Mouse (Mus musculus): ENCODE results near the gene Usp32. TPM values are rescaled to one million over a fixed set of nuclear protein-coding genes. Genes with fewer than 3 reads are reported as not detected.
"Not testable (repeated sequence)": the region's sequence is repeated elsewhere in the genome, so short reads cannot be mapped to it uniquely, and the experiment has no call there.

Gene Usp32
- polyA plus RNA-seq, 1 experiment, result 71.2 TPM

GRCm38 (mm10) chr11:85167503-85167902 lies 27.5 kb upstream of the Usp32 start:
- Histone ChIP-seq H3K9ac (ENCODE audit: low read depth, poor library complexity, severe bottlenecking) (no peak overlapping the region), H3K9me3 (replicated peaks; ENCODE audit: control insufficient read depth, insufficient read depth, low read length, poor library complexity, severe bottlenecking) (no peaks in the 10 kb centered on the region), H3K27ac (ENCODE audit: insufficient read depth, low read length) (no peak overlapping the region), H3K27me3 (ENCODE audit: control insufficient read depth, insufficient read depth, low read length, poor library complexity, severe bottlenecking) (no peaks in the 10 kb centered on the region), H3K4me1 (ENCODE audit: control insufficient read depth, insufficient read depth, low read length) (no peaks in the 10 kb centered on the region), H3K36me3 (ENCODE audit: control insufficient read depth, insufficient read depth, low read length, poor library complexity, severe bottlenecking) (no peaks in the 10 kb centered on the region), H3K4me3 (ENCODE audit: low read depth, low read length) (no peak overlapping the region)
- TF ChIP-seq EP300 (IDR thresholded peaks at IDR 0.05; ENCODE audit: insufficient read depth, low read depth, low read length) (no peak), CTCF (IDR thresholded peaks at IDR 0.05; ENCODE audit: low read depth, low read length) (no peak), POLR2A (IDR thresholded peaks at IDR 0.05; ENCODE audit: insufficient read depth, low read length) (no peak)

- no peak overlapping the region for H3K27ac ChIP-seq (ENCODE audit: insufficient read depth, low read length)
- H3K9ac ChIP-seq (ENCODE audit: low read depth, poor library complexity, severe bottlenecking), result no peak overlapping the region
- no peaks in the 10 kb centered on the region for H3K9me3 ChIP-seq (replicated peaks; ENCODE audit: control insufficient read depth, insufficient read depth, low read length, poor library complexity, severe bottlenecking)
- H3K27me3 ChIP-seq (ENCODE audit: control insufficient read depth, insufficient read depth, low read length, poor library complexity, severe bottlenecking), result no peaks in the 10 kb centered on the region; the same call in 1 of the 2 replicates
- TF ChIP-seq POLR2A (IDR thresholded peaks at IDR 0.05; ENCODE audit: insufficient read depth, low read length), result no peak
- no peak for TF ChIP-seq CTCF (IDR thresholded peaks at IDR 0.05; ENCODE audit: low read depth, low read length)
- no peak for TF ChIP-seq EP300 (IDR thresholded peaks at IDR 0.05; ENCODE audit: insufficient read depth, low read depth, low read length)
- H3K4me3 ChIP-seq (ENCODE audit: low read depth, low read length), result no peak overlapping the region
- no peaks in the 10 kb centered on the region for H3K4me1 ChIP-seq (ENCODE audit: control insufficient read depth, insufficient read depth, low read length)
- no peaks in the 10 kb centered on the region for H3K36me3 ChIP-seq (ENCODE audit: control insufficient read depth, insufficient read depth, low read length, poor library complexity, severe bottlenecking)
Measured at GRCm38 (mm10) chr11:85164371-85164770, 24.4 kb upstream of the Usp32 start.

- not testable (repeated sequence) for H3K27ac ChIP-seq (ENCODE audit: insufficient read depth, low read length); H3K9me3 ChIP-seq (replicated peaks; ENCODE audit: control insufficient read depth, insufficient read depth, low read length, poor library complexity, severe bottlenecking); H3K9ac ChIP-seq (ENCODE audit: low read depth, poor library complexity, severe bottlenecking); H3K4me1 ChIP-seq (ENCODE audit: control insufficient read depth, insufficient read depth, low read length); H3K36me3 ChIP-seq (ENCODE audit: control insufficient read depth, insufficient read depth, low read length, poor library complexity, severe bottlenecking); H3K4me3 ChIP-seq (ENCODE audit: low read depth, low read length); H3K27me3 ChIP-seq (ENCODE audit: control insufficient read depth, insufficient read depth, low read length, poor library complexity, severe bottlenecking)
Measured at GRCm38 (mm10) chr11:85163014-85163413, 23.1 kb upstream of the Usp32 start.

GRCm38 (mm10) chr11:85157301-85157700 lies 17.3 kb upstream of the Usp32 start:
- Histone ChIP-seq H3K9ac (ENCODE audit: low read depth, poor library complexity, severe bottlenecking) (no peak overlapping the region), H3K4me1 (ENCODE audit: control insufficient read depth, insufficient read depth, low read length) (no peaks in the 10 kb centered on the region), H3K4me3 (ENCODE audit: low read depth, low read length) (no peak overlapping the region), H3K27me3 (ENCODE audit: control insufficient read depth, insufficient read depth, low read length, poor library complexity, severe bottlenecking) (no peaks in the 10 kb centered on the region; the same call in 1 of the 2 replicates), H3K9me3 (replicated peaks; ENCODE audit: control insufficient read depth, insufficient read depth, low read length, poor library complexity, severe bottlenecking) (no peaks in the 10 kb centered on the region), H3K36me3 (ENCODE audit: control insufficient read depth, insufficient read depth, low read length, poor library complexity, severe bottlenecking) (no peaks in the 10 kb centered on the region), H3K27ac (ENCODE audit: insufficient read depth, low read length) (no peak overlapping the region)
- no peak for TF ChIP-seq CTCF (IDR thresholded peaks at IDR 0.05; ENCODE audit: low read depth, low read length)
- TF ChIP-seq EP300 (IDR thresholded peaks at IDR 0.05; ENCODE audit: insufficient read depth, low read depth, low read length), result no peak
- no peak for TF ChIP-seq POLR2A (IDR thresholded peaks at IDR 0.05; ENCODE audit: insufficient read depth, low read length)

GRCm38 (mm10) chr11:85152256-85152930 lies 12.4 kb upstream of the Usp32 start:
- Histone ChIP-seq H3K4me3 (ENCODE audit: low read depth, low read length) (no peak overlapping the region), H3K27me3 (ENCODE audit: control insufficient read depth, insufficient read depth, low read length, poor library complexity, severe bottlenecking) (no peaks in the 10 kb centered on the region), H3K9ac (ENCODE audit: low read depth, poor library complexity, severe bottlenecking) (no peak overlapping the region), H3K9me3 (replicated peaks; ENCODE audit: control insufficient read depth, insufficient read depth, low read length, poor library complexity, severe bottlenecking) (no peaks in the 10 kb centered on the region), H3K4me1 (ENCODE audit: control insufficient read depth, insufficient read depth, low read length) (no peaks in the 10 kb centered on the region), H3K36me3 (ENCODE audit: control insufficient read depth, insufficient read depth, low read length, poor library complexity, severe bottlenecking) (no peaks in the 10 kb centered on the region), H3K27ac (ENCODE audit: insufficient read depth, low read length) (no peak overlapping the region)
- no peak for TF ChIP-seq EP300 (IDR thresholded peaks at IDR 0.05; ENCODE audit: insufficient read depth, low read depth, low read length)
- no peak for TF ChIP-seq POLR2A (IDR thresholded peaks at IDR 0.05; ENCODE audit: insufficient read depth, low read length)
- TF ChIP-seq CTCF (IDR thresholded peaks at IDR 0.05; ENCODE audit: low read depth, low read length), result no peak

GRCm38 (mm10) chr11:85138776-85139474 lies 1.0 kb downstream of the Usp32 start:
- Histone ChIP-seq H3K4me3 (ENCODE audit: low read depth, low read length) (peak overlapping the region; percentile 90), H3K9ac (ENCODE audit: low read depth, poor library complexity, severe bottlenecking) (peak overlapping the region; percentile 88), H3K36me3 (ENCODE audit: control insufficient read depth, insufficient read depth, low read length, poor library complexity, severe bottlenecking) (0 out of 2 replicates have a peak, but pooled peaks cover 3% of the 10 kb centered on the region), H3K4me1 (ENCODE audit: control insufficient read depth, insufficient read depth, low read length) (peaks cover 1% of the 10 kb centered on the region), H3K27me3 (ENCODE audit: control insufficient read depth, insufficient read depth, low read length, poor library complexity, severe bottlenecking) (no peaks in the 10 kb centered on the region), H3K27ac (ENCODE audit: insufficient read depth, low read length) (no peak overlapping the region), H3K9me3 (replicated peaks; ENCODE audit: control insufficient read depth, insufficient read depth, low read length, poor library complexity, severe bottlenecking) (no peaks in the 10 kb centered on the region)
- TF ChIP-seq CTCF (IDR thresholded peaks at IDR 0.05; ENCODE audit: low read depth, low read length), result no peak
- no peak for TF ChIP-seq POLR2A (IDR thresholded peaks at IDR 0.05; ENCODE audit: insufficient read depth, low read length)
- TF ChIP-seq EP300 (IDR thresholded peaks at IDR 0.05; ENCODE audit: insufficient read depth, low read depth, low read length), result no peak

Measured in ES-Bruce4 (cell line).